Mouse (Mus musculus): ENCODE measurements around the gene Irs1.

Gene Irs1

GRCm38 (mm10) chr1:82291151-82291797 is at the start of gene Irs1:
Gene Irs1, minus strand, starts transcription at chr1:82291416.
- DNase-seq (ENCODE audit: low read depth, low spot score), result no peak

- no peak for DNase-seq (ENCODE audit: low read depth, low spot score)
Measured at GRCm38 (mm10) chr1:82334506-82334905, 43.3 kb upstream of the Irs1 start.

GRCm38 (mm10) chr1:82329954-82330247 is 38.7 kb upstream of the Irs1 start:
- DNase-seq (ENCODE audit: low read depth, low spot score), result no peak

- DNase-seq (ENCODE audit: low read depth, low spot score), result no peak
Measured at GRCm38 (mm10) chr1:82329237-82329953, 38.2 kb upstream of the Irs1 start.

- DNase-seq (ENCODE audit: low read depth, low spot score), result no peak
Measured at GRCm38 (mm10) chr1:82328033-82328775, 37.0 kb upstream of the Irs1 start.

GRCm38 (mm10) chr1:82326120-82326519 is 34.9 kb upstream of the Irs1 start:
- DNase-seq (ENCODE audit: low read depth, low spot score), result no peak

- DNase-seq (ENCODE audit: low read depth, low spot score), result no peak
Measured at GRCm38 (mm10) chr1:82324131-82324785, 33.0 kb upstream of the Irs1 start.

GRCm38 (mm10) chr1:82321441-82321840 is 30.2 kb upstream of the Irs1 start:
- no peak for DNase-seq (ENCODE audit: low read depth, low spot score)

- DNase-seq (ENCODE audit: low read depth, low spot score), result no peak
Measured at GRCm38 (mm10) chr1:82320864-82321263, 29.6 kb upstream of the Irs1 start.

GRCm38 (mm10) chr1:82320456-82320855 is 29.2 kb upstream of the Irs1 start:
- no peak for DNase-seq (ENCODE audit: low read depth, low spot score)

- DNase-seq (ENCODE audit: low read depth, low spot score), result peak; percentile 3
Measured at GRCm38 (mm10) chr1:82316746-82317126, 25.5 kb upstream of the Irs1 start.

GRCm38 (mm10) chr1:82316111-82316745 is 25.0 kb upstream of the Irs1 start, which contains the start of gene Rhbdd1:
Gene Rhbdd1, plus strand, starts transcription at chr1:82316452.
- DNase-seq (ENCODE audit: low read depth, low spot score), result peak; percentile 97

GRCm38 (mm10) chr1:82304483-82304882 is 13.3 kb upstream of the Irs1 start:
- DNase-seq (ENCODE audit: low read depth, low spot score), result no peak

GRCm38 (mm10) chr1:82298586-82298985 is 7.4 kb upstream of the Irs1 start:
- DNase-seq (ENCODE audit: low read depth, low spot score), result no peak

GRCm38 (mm10) chr1:82294102-82294501 is 2.9 kb upstream of the Irs1 start:
- no peak for DNase-seq (ENCODE audit: low read depth, low spot score)

GRCm38 (mm10) chr1:82292771-82293170 is 1.6 kb upstream of the Irs1 start:
- no peak for DNase-seq (ENCODE audit: low read depth, low spot score)

- no peak for DNase-seq (ENCODE audit: low read depth, low spot score)
Measured at GRCm38 (mm10) chr1:82291930-82292712, 905 bp upstream of the Irs1 start.

- no peak for DNase-seq (ENCODE audit: low read depth, low spot score)
Measured at GRCm38 (mm10) chr1:82290723-82291150, 479 bp downstream of the Irs1 start.

- DNase-seq (ENCODE audit: low read depth, low spot score), result no peak
Measured at GRCm38 (mm10) chr1:82289990-82290681, 1.1 kb downstream of the Irs1 start.
